Mouse (Mus musculus) forebrain, embryonic 14.5 days (tissue): Measurements from ENCODE around the gene Abt1. TPM values are rescaled to one million over a fixed set of nuclear protein-coding genes. Genes with fewer than 3 reads are reported as not detected.

Experiments used
- ATAC-seq: fragments of 200-750 bp; cut with Nextera tagmentation; 2 replicates; pipeline ENCODE4 v1.8.0; 2017; ENCODE audit warnings: mild to moderate bottlenecking, moderate library complexity
- DNase-seq: peaks from one replicate; pipeline ENCODE4 v3.0.0-alpha.2; 2015; ENCODE audit warnings: low spot score
- H3K27ac ChIP-seq: fragments of 300-500 bp; sonication (generic); 2 replicates; pipeline ENCODE4 v1.5.1; 2014; ENCODE audit warnings: low read depth, mild to moderate bottlenecking, control low read depth, low read length, moderate library complexity
- H3K27me3 ChIP-seq: fragments of 300-500 bp; sonication (generic); replicated peaks from 2 replicates; pipeline ENCODE4 v1.6.1; 2014; ENCODE audit warnings: low read length, control low read depth, mixed read lengths; ENCODE audit not compliant: control insufficient read depth, insufficient read depth
- H3K36me3 ChIP-seq: fragments of 300-500 bp; sonication (generic); 2 replicates; pipeline ENCODE4 v1.6.1; 2014; ENCODE audit warnings: low read length, control low read depth; ENCODE audit not compliant: control insufficient read depth, insufficient read depth
- H3K4me1 ChIP-seq: fragments of 300-500 bp; sonication (generic); 2 replicates; pipeline ENCODE4 v1.6.1; 2014; ENCODE audit warnings: antibody characterized with exemption, low read length, control low read depth; ENCODE audit not compliant: control insufficient read depth, insufficient read depth
- H3K4me2 ChIP-seq: fragments of 300-500 bp; sonication (generic); 2 replicates; pipeline ENCODE4 v1.6.1; 2014; ENCODE audit warnings: mild to moderate bottlenecking, control low read depth, low read length
- H3K4me3 ChIP-seq: fragments of 300-500 bp; sonication (generic); 2 replicates; pipeline ENCODE4 v1.5.1; 2014; ENCODE audit warnings: low read depth, low read length, control low read depth
- H3K9ac ChIP-seq: fragments of 300-500 bp; sonication (generic); 2 replicates; pipeline ENCODE4 v1.6.1; 2014; ENCODE audit warnings: mild to moderate bottlenecking, low read length, control low read depth, moderate library complexity
- H3K9me3 ChIP-seq: fragments of 300-500 bp; sonication (generic); replicated peaks from 2 replicates; pipeline ENCODE4 v1.6.1; 2016; ENCODE audit warnings: low read length, control low read depth, mixed read lengths; ENCODE audit not compliant: control insufficient read depth
- WGBS: fragments of 180-500 bp; shearing (Covaris S2); extraction: QIAGEN DNeasy Blood & Tissue Kit; methylation state at CpG from one replicate; pipeline ENCODE4 v1.1.7; 2014; 5-methylcytosine and 5-hydroxymethylcytosine counted together
- polyA plus RNA-seq: library from polyadenylated mRNA; unstranded; fragments of >200 nt; fragmentation: Nextera tagmentation; extraction: Ambion mirVana; gene quantifications from 2 replicates; pipeline ENCODE4 v1.2.1, GENCODE M21; 2014

Abt1 gene
- polyA plus RNA-seq, 1 experiment from 2014 or later: 13.8 TPM

DNA sequence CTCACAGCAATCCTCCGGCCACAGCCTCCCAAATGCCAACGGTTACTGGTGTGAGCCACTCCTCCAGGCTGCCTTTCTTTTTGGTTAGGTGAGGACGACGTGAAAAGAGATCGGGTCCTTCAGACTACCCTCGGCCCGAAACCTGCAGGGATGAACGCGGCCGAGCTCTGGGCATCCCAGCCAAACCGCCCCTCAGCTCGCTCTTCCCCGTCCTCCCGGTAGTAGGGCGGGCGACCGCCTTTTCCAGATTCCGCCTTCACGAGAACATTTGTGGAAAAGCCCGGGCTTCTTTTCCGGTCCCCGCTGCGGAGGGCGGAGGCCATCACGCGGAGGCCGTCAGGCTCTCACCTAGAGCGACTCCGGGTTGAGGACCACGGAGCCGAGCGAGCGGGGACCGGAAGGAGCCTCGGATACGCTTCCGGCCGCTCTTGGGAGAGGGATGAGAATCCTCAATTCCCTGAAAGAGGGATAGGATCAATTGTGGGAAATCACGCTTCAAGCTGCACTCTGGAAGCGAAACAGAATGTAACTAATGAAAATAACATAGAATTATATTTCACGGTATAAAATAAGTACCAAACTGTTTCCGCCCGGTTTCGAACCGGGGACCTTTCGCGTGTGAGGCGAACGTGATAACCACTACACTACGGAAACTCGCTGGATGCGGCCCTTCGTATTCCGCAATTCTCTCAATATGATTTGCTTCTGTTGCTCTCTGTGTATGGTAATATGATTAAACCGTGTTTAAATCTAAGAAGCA, 22.1 kb upstream of the Abt1 start:
- Histone ChIP-seq H3K4me1 (0 out of 2 replicates have a peak, but pooled peaks cover 2% of the 10 kb centered on the region), H3K36me3 (no peaks in the 10 kb centered on the region), H3K9ac (peak overlapping the region; percentile 89), H3K9me3 (no peaks in the 10 kb centered on the region), H3K27me3 (no peaks in the 10 kb centered on the region), H3K4me2 (peak overlapping the region; percentile 71), H3K27ac (peak overlapping the region; percentile 98), H3K4me3 (peak overlapping the region; percentile 66)
- under 1% methylated on average over 55 of the region's 55 CpGs for WGBS
- DNase-seq (peak; percentile 96), ATAC-seq (peak; percentile 90)

DNA sequence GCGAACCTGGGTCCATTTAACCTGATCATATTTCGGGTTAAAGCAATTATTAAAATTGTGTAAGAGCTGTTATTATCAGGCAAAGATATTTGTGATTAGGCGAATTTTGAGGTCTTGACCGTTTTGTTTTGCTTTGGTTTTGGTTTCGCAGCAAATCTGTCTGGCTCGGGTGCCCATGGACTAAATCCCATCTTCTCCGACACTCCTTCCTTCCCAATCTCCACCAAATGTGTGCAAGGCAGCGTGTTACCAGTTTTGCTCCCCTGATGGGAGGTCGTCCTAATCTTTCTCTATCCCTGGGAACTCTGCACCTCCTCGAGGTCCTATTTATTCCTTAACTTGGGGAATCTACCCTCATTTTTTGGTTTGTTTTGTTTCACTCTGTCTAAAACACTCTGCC, 21.5 kb upstream of the Abt1 start:
- Histone ChIP-seq H3K4me1 (0 out of 2 replicates have a peak, but pooled peaks cover 2% of the 10 kb centered on the region), H3K9ac (peak overlapping the region; percentile 89), H3K9me3 (no peaks in the 10 kb centered on the region), H3K4me3 (peak overlapping the region; percentile 66), H3K36me3 (no peaks in the 10 kb centered on the region), H3K27ac (peak overlapping the region; percentile 98), H3K27me3 (no peaks in the 10 kb centered on the region), H3K4me2 (peak overlapping the region; percentile 71)
- peak; percentile 4; the same call in 1 of the 2 replicates for ATAC-seq
- under 1% methylated on average over 10 of the region's 10 CpGs for WGBS
- DNase-seq: no peak

DNA sequence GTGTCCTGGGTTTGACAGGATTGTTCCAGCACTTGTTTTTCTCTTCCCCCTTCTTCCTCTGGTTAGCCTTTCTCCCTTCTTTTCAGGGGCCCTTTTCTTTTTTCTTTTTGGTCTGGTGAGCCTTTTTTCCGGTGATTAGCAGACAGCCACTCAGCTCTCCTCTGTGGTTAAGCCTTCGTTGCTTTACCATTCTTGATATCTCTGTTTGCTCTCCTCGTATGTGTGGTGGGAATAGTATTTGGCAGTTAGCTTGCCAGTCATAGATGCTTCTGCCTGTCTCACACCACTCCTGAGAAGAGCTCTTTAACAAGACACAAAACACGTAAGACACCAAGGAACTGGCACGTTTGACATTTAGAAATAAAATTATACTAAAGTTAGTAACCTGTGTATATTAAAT, 20.8 kb upstream of the Abt1 start:
- H3K27me3 ChIP-seq: no peaks in the 10 kb centered on the region
- H3K4me3 ChIP-seq: peak overlapping the region; percentile 66; the same call in 1 of the 2 replicates
- no peaks in the 10 kb centered on the region for H3K36me3 ChIP-seq
- H3K4me1 ChIP-seq: 0 out of 2 replicates have a peak, but pooled peaks cover 2% of the 10 kb centered on the region
- H3K4me2 ChIP-seq: peak overlapping the region; percentile 71
- no peak for ATAC-seq
- H3K9ac ChIP-seq: no peak overlapping the region; the same call in 1 of the 2 replicates
- no peaks in the 10 kb centered on the region for H3K9me3 ChIP-seq
- DNase-seq: no peak
- WGBS: 33% methylated on average over 5 of the region's 5 CpGs
- H3K27ac ChIP-seq: no peak overlapping the region; the same call in 1 of the 2 replicates

DNA sequence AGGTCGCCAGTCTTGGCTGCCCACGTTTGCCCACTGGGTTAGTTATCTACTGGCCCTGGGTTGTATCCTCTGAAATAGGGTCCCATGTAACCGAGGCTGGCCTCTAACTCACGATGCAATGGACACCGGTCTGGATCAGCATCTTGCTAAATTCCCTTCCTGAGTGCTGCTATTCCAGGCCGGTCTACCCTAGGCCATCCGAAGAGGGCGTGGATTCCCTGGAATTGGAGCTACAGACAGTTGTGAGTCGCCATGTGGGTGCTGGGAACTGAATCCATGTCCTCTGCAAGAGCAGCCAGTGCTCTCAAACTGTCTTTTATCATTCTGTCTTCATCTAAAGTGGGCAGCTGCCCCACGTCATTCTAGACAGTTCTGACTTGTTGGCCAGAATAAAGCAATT, 16.2 kb upstream of the Abt1 start:
- Histone ChIP-seq H3K27ac (no peak overlapping the region), H3K4me1 (0 out of 2 replicates have a peak, but pooled peaks cover 2% of the 10 kb centered on the region), H3K4me3 (no peak overlapping the region), H3K27me3 (no peaks in the 10 kb centered on the region), H3K9me3 (no peaks in the 10 kb centered on the region), H3K4me2 (no peak overlapping the region), H3K9ac (no peak overlapping the region), H3K36me3 (no peaks in the 10 kb centered on the region)
- 64% methylated on average over 10 of the region's 10 CpGs for WGBS
- no peak for DNase-seq
- ATAC-seq: no peak

DNA sequence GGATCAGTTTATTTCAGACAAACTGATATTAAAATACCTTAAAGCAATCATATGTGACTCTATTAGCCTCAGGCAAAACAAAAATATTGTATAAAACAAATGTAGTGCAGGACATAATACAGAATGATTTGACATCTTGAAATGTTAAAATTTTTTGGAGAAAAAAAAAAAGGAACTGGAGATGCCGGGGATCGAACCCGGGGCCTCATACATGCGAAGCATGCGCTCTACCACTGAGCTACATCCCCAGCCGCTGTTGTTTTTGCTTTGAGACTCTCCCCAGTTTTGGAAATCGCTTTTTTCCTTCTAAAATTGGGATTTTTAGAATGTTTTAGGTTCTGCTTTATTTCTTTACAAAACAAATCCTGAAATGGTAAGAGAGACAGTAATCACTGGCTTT, 14.9 kb upstream of the Abt1 start:
- Histone ChIP-seq H3K4me2 (peak overlapping the region; percentile 69), H3K9ac (0 out of 2 replicates have a peak overlapping the region, but pooled peaks have one; percentile 40), H3K27ac (no peak overlapping the region), H3K4me3 (peak overlapping the region; percentile 46), H3K36me3 (no peaks in the 10 kb centered on the region), H3K4me1 (no peaks in the 10 kb centered on the region), H3K9me3 (no peaks in the 10 kb centered on the region), H3K27me3 (no peaks in the 10 kb centered on the region)
- WGBS: 0% methylated on average over 7 of the region's 7 CpGs
- ATAC-seq (peak; percentile 66), DNase-seq (peak; percentile 76)

DNA sequence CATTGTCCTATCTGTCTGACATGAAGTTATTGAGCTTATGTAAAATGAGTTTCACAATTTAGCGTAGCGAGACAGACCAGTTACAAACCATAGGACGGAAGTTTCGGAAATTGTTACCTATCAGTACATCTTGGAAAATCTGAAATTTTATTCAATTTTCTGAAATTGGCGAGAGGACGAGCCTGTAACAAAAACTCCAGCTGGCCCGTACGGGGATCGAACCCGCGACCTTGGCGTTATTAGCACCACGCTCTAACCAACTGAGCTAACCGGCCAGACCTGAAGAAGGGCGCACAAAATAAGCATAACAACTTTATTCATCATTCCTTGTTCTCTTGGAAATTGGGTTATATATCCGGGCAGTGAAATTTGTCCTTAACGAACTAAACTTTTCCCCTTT, 14.2 kb upstream of the Abt1 start:
- no peaks in the 10 kb centered on the region for H3K27me3 ChIP-seq
- H3K4me2 ChIP-seq: peak overlapping the region; percentile 69
- H3K9me3 ChIP-seq: no peaks in the 10 kb centered on the region
- peak overlapping the region; percentile 64 for H3K9ac ChIP-seq
- ATAC-seq: peak; percentile 92
- no peaks in the 10 kb centered on the region for H3K36me3 ChIP-seq
- peak; percentile 92 for DNase-seq
- no peaks in the 10 kb centered on the region for H3K4me1 ChIP-seq
- H3K4me3 ChIP-seq: peak overlapping the region; percentile 46
- WGBS: under 1% methylated on average over 17 of the region's 17 CpGs
- H3K27ac ChIP-seq: 0 out of 2 replicates have a peak overlapping the region, but pooled peaks have one; percentile 34

DNA sequence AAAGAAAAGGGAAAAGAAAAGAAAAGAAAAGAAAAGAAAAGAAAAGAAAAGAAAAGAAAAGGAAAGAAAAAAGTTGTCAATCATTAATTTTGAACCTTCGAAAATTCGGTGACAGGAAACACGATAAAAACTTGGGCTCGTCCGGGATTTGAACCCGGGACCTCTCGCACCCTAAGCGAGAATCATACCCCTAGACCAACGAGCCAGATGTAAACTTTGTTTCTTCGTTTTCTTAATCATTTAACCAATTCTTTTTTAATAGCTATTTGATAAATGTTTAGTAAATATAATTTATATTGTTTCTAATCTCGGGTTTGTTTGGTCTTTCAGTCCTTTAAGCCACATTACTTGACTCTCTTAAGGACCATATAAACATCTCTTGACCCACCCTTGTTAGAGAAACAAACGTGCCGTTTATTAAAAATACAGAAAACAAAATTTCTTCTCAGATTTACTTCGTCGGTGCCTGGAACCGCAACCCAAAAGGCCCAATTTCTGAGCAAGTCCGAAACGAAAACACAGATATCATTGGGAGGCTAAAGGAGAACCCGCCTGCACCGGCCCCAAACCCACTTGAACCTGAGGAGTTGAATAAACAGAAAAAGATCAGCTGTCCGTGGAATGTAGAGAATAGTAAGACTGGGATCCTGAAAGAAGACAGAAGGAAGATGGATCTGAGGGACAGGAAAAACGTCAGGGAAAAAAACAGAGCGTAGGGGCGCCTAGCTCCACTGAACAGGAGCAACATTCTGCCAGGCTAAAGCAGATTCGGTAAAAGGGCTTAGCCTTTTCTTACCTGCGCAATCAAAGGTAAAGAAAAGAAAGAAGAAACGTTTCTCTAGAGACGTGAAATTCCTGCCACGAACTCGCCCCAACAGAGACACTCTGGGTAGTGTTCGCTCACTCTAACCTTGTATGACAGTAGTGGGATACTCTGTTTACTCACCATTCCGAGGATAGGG, 13.5 kb upstream of the Abt1 start:
- H3K9ac ChIP-seq: peak overlapping the region; percentile 64
- no peaks in the 10 kb centered on the region for H3K9me3 ChIP-seq
- no peaks in the 10 kb centered on the region for H3K36me3 ChIP-seq
- H3K4me1 ChIP-seq: no peaks in the 10 kb centered on the region
- H3K27me3 ChIP-seq: no peaks in the 10 kb centered on the region
- peak overlapping the region; percentile 69 for H3K4me2 ChIP-seq
- H3K4me3 ChIP-seq: peak overlapping the region; percentile 46
- DNase-seq (peak; percentile 71), ATAC-seq (peak; percentile 40)
- H3K27ac ChIP-seq: 0 out of 2 replicates have a peak overlapping the region, but pooled peaks have one; percentile 34
- WGBS: under 1% methylated on average over 32 of the region's 32 CpGs

DNA sequence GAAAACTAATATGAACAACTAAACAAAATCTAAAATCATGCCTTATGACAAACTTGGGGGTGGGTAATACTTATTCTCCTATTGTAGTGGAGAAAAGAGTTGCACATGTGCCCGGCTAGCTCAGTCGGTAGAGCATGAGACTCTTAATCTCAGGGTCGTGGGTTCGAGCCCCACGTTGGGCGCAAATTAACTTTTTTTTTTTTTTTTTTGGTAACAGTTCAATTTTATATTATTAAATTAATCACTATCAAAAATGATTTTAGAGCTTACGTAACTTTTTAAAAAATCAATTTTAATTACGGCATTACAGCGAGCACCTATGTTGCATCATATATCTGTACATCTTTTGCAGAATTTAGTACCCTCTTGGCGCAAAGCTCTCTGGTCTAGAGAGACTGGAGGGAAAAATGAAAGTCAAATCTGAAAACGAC, 12.6 kb upstream of the Abt1 start:
- Histone ChIP-seq H3K27ac (no peak overlapping the region), H3K9me3 (no peaks in the 10 kb centered on the region), H3K9ac (no peak overlapping the region), H3K4me2 (peak overlapping the region; percentile 49), H3K4me3 (peak overlapping the region; percentile 28; the same call in 1 of the 2 replicates), H3K4me1 (no peaks in the 10 kb centered on the region), H3K36me3 (no peaks in the 10 kb centered on the region), H3K27me3 (no peaks in the 10 kb centered on the region)
- ATAC-seq (no peak), DNase-seq (peak; percentile 67)
- 1% methylated on average over 11 of the region's 11 CpGs for WGBS
